In the genomic region with DNA sequence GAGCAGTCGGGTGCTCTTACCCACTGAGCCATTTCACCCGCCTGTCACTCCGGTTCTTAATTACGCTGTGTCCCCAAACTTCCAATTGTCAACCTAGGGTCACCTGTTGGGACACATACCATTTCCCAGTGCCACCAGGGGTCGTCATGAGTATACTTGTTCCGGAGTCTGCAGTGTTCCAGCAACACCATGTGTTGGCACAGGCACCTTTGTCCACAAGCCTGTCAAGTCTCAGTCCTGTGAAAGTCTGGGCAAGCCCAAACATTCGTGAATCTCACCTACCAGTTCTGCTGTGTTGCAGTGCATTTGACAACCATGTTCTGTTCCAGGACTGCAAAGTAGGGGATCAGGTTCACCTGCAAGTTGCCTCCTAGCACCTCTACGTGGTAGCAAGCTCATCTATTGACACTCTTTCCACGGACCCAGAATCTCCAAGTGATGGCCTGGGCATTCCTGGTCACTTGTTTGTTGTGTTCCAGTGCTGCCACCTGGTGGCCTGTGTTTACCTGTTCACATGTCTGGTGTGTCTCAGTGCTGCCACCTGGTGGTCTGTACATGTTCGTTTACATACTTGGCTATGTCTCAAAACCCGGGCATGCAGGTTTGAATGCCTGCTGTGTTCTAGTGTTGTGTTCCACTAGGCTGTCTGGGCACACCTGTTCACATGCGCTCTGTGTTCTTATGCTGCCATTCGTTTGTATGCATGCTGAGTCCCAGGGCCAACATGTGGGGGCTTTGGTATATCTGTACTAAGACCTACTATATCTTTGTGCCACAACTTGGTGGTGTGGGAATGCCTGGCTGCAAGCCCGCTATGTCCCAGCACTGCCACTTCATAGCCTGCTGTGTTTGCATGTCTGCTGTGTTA, we compare ENCODE assay signal across 7 mouse cellular contexts. TPM values are rescaled to one million over a fixed set of nuclear protein-coding genes. Genes with fewer than 3 reads are reported as not detected.
DNase-seq lines count a peak whose midpoint lies in the region; ATAC-seq lines count a peak whose summit lies in the region.

No protein-coding gene starts in this region.

- H3K4me3 ChIP-seq in embryonic facial prominence, embryonic 11.5 days (ENCODE audit: low read depth, low read length), result no peak overlapping the region
- no peak overlapping the region for H3K4me3 ChIP-seq in midbrain, embryonic 13.5 days (replicated peaks)

- no peak overlapping the region for H3K9ac ChIP-seq in embryonic facial prominence, embryonic 11.5 days (replicated peaks; ENCODE audit: low read length)
- H3K9ac ChIP-seq in midbrain, embryonic 13.5 days (replicated peaks), result no peak overlapping the region

- peak; percentile 96 for DNase-seq in adrenal gland, postnatal 14 days
- peak; percentile 99 for DNase-seq in embryonic facial prominence, embryonic 11.5 days (ENCODE audit: low spot score)
- DNase-seq in heart, adult 11 months, result peak; percentile 99
- DNase-seq in kidney, adult 11 months, result peak; percentile 96
- peak; percentile 98 for DNase-seq in left cerebral cortex, postnatal 4 days
- DNase-seq in spleen, adult 12 weeks (ENCODE audit: low spot score), result peak; percentile 85

- intact Hi-C loops in left cerebral cortex, postnatal 4 days (cut with DNase I), result loop anchor here (5.0 to 10.0 kb wide), 3 partner anchors 176 to 754 kb away; no protein-coding TSS in a partner anchor

- WGBS in embryonic facial prominence, embryonic 11.5 days, result 39% methylated on average over 14 of the region's 14 CpGs
- 38% methylated on average over 14 of the region's 14 CpGs for WGBS in midbrain, embryonic 13.5 days

- H3K36me3 ChIP-seq in embryonic facial prominence, embryonic 11.5 days (replicated peaks; ENCODE audit: control insufficient read depth, insufficient read depth, low read depth, low read length), result no peaks in the 10 kb centered on the region
- no peaks in the 10 kb centered on the region for H3K36me3 ChIP-seq in midbrain, embryonic 13.5 days

- no peaks in the 10 kb centered on the region for H3K4me1 ChIP-seq in embryonic facial prominence, embryonic 11.5 days (ENCODE audit: control insufficient read depth, insufficient read depth, low read length)
- 0 out of 2 replicates have a peak, but pooled peaks cover 7% of the 10 kb centered on the region for H3K4me1 ChIP-seq in midbrain, embryonic 13.5 days (replicated peaks)

- H3K4me2 ChIP-seq in embryonic facial prominence, embryonic 11.5 days (ENCODE audit: low read depth, low read length), result no peak overlapping the region
- H3K4me2 ChIP-seq in midbrain, embryonic 13.5 days (replicated peaks), result no peak overlapping the region

- H3K27me3 ChIP-seq in embryonic facial prominence, embryonic 11.5 days (ENCODE audit: control insufficient read depth, insufficient read depth, low read length), result no peaks in the 10 kb centered on the region
- H3K27me3 ChIP-seq in midbrain, embryonic 13.5 days, result no peaks in the 10 kb centered on the region

- H3K9me3 ChIP-seq in embryonic facial prominence, embryonic 11.5 days (replicated peaks; ENCODE audit: control insufficient read depth, low read length), result no peaks in the 10 kb centered on the region
- no peaks in the 10 kb centered on the region for H3K9me3 ChIP-seq in midbrain, embryonic 13.5 days

- H3K27ac ChIP-seq in embryonic facial prominence, embryonic 11.5 days (replicated peaks; ENCODE audit: low read depth, low read length), result no peak overlapping the region
- no peak overlapping the region for H3K27ac ChIP-seq in midbrain, embryonic 13.5 days

- ATAC-seq in embryonic facial prominence, embryonic 11.5 days (replicated peaks; ENCODE audit: insufficient number of reproducible peaks, low FRiP score, low TSS enrichment, low read depth), result peak; percentile 73
- ATAC-seq in midbrain, embryonic 13.5 days, result peak; percentile 87

RNA-seq across cellular contexts. Expression of a gene that starts 19.0 kb away (rescaled TPM):
- 28.9 and 32.2 TPM in 2 replicates for total RNA-seq in adrenal gland, postnatal 14 days (2021)
- polyA plus RNA-seq in embryonic facial prominence, embryonic 11.5 days (2014; fragmentation: Nextera tagmentation; extraction: Ambion mirVana), result 74.2 and 77.4 TPM in 2 replicates
- 100 to 1,000 TPM; 474 to 513 TPM for total RNA-seq in left cerebral cortex, postnatal 4 days (2021)
- polyA plus RNA-seq in midbrain, embryonic 13.5 days (2015; fragmentation: Nextera tagmentation; extraction: Ambion mirVana), result 214 and 234 TPM in 2 replicates

Comparison
In these comparisons a context has a peak if more than half of its experiments do, and no peak if none do; other contexts are left out.
1. RNA of a gene that starts 19.0 kb away (total RNA-seq): 474 to 513 TPM in left cerebral cortex, postnatal 4 days; 28.9 to 32.2 TPM in adrenal gland, postnatal 14 days; every median in the first group is over 10 times any median in the second.
2. Peak in every context shown above with its lines, with median percentiles within 50 percentile points of each other: DNase-seq.